Mouse (Mus musculus) heart, postnatal 10 days (tissue): Measurements from ENCODE around the gene Fbxo21. TPM values are rescaled to one million over a fixed set of nuclear protein-coding genes. Genes with fewer than 3 reads are reported as not detected.

Experiments used
- DNase-seq, 2 experiments: peaks; one replicate each; pipeline ENCODE4 v3.0.0; 2021
- intact Hi-C: fragments of 180-260 bp; cut with DNase I; formaldehyde crosslinking; loops from one replicate; pipeline ENCODE4 v1.15.1; 2025
- total RNA-seq, 2 experiments: library from RNA; stranded (reverse); gene quantifications; 2 replicates each; pipeline ENCODE4 v1.2.3; 2021

The Fbxo21 gene
- total RNA-seq, 2 experiments from 2014 or later, result 47.4 to 55.5 TPM

- intact Hi-C loops, result no loop called here
- DNase-seq, result no peak
Observed at GRCm38 (mm10) chr5:117978159-117978697, 1.7 kb downstream of the Fbxo21 start.

DNA sequence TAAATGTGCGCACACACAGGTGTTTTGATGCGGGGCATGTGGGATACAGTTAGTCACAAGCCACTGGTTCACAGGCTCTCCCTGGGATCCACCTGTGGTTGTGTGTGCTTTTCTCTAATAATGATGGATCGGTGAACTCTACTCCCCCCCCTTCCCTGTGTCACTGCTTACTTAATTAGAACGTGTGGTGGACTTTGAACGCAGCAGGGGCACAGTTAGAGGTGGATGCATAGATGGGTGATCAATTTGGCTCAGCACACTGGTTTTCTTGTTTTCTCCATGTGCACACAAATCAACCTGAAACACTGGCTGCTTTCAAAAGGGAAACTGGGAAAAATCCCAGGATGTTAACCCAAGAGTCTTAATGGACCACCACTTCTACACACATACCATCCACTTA is 2.6 kb downstream of the Fbxo21 start:
- no peak for DNase-seq
- intact Hi-C loops, result no loop called here

DNA sequence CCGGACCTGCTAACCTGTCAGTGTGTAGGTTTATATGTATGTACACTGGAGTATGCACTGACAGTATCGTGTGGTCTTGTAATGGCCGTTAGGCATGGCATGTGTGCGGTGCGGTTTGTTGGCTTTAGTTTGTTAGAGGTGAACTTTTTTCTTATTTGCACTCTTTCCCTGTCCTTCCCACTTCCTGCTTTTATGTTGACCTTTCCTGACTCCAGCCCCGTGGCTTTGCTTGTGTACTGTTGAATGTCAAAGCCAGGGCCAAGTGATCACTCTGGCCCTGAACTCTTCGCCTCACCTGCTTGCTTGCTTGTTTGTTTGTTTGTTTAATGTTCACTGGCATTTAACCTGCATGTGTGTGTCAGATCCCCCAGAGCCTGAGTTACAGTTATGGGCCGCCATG is 4.4 kb downstream of the Fbxo21 start:
- intact Hi-C loops, result no loop called here
- no peak for DNase-seq

GRCm38 (mm10) chr5:117981943-117982342 is 5.4 kb downstream of the Fbxo21 start:
- no peak for DNase-seq
- intact Hi-C loops, result no loop called here

GRCm38 (mm10) chr5:117986327-117986726 is 9.8 kb downstream of the Fbxo21 start:
- intact Hi-C loops, result no loop called here
- DNase-seq, result no peak

DNA sequence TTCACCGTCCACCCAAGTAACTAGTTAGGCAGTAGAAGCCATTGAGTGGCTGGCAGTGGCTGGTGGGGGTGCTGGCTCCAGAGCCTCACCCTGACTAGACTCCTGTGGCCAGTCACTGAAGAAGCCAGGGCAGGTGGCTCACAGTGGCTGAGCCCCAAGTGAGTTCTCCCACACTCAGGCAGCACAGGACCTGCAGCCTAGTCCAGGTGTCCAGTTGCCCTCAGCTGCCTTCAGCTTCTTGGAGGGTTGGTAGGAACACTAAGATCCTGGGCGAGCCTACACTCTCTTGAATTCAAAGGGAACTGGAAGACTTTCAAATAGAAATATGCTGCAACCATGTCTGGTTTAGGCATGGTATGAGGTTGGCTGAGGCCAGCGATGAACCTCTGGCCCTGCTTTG is 11.4 kb downstream of the Fbxo21 start:
- no peak for DNase-seq
- intact Hi-C loops, result no loop called here

GRCm38 (mm10) chr5:117988367-117988766 is 11.8 kb downstream of the Fbxo21 start:
- DNase-seq, result no peak
- intact Hi-C loops, result no loop called here

- intact Hi-C loops, result no loop called here
- DNase-seq, result peak; percentile 76
Observed at GRCm38 (mm10) chr5:117989773-117990172, 13.2 kb downstream of the Fbxo21 start.

DNA sequence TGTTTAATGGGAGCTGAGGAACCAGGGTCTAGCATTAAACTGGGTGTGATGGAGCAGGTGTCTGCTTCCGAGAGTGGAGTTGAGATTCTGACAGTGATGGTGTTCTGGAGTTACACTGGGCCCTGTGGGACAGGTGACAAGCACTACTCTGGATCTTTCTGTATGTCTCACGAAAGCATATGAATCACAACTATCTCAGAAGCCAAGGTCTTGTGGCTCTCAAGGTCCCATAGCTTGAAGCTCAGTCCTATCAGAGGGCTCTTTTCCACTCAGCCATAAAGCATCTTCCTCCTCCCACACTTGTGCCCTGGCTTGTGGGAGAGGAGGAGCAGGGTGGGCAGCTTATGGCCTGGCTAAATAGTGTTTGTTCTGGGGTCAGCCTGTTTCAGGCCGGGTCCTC is 14.4 kb downstream of the Fbxo21 start:
- intact Hi-C loops, result no loop called here
- DNase-seq, result no peak

GRCm38 (mm10) chr5:117993550-117993949 is 17.0 kb downstream of the Fbxo21 start:
- no peak for DNase-seq
- intact Hi-C loops, result no loop called here

- DNase-seq, result no peak
- intact Hi-C loops, result no loop called here
Observed at GRCm38 (mm10) chr5:117995372-117995901, 18.9 kb downstream of the Fbxo21 start.

DNA sequence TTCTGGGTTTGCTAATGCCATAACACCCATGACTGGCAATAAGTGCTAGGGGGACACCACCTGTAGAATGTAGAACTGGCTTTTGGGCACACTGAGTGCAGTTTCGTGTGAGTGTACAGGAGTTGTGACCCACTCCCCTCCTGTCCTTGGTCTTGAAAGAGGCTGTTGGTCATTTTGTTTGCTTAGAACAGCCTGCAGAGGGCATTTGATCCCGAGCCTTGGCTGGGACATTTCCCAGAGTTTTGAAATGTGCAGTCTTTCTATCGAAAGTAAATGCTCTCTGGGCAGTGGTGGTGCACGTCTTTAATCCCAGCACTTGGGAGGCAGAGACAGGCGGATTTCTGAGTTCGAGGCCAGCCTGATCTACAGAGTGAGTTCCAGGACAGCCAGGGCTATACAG is 19.4 kb downstream of the Fbxo21 start:
- intact Hi-C loops, result no loop called here
- DNase-seq, result no peak

DNA sequence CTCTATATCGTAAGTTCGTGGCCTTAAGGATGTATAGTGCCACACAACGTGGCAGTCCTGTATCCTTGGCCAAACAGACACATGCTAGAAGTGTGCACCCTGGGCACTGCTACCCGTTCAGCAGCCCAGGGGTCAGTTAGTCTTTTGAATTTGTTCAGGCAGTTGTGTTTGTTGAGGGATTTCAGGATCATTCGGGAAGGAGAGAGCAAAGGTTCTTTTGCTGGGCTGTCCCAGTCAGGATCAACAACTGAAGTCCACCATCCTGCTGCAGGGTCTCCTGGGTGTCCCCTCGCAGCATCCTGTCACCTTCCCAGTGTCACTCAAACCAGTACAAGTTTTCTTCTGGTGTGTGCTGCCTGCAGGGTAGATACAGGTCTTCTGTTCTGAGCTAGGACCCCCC is 20.1 kb downstream of the Fbxo21 start:
- intact Hi-C loops, result no loop called here
- DNase-seq, result no peak

GRCm38 (mm10) chr5:117997434-117997970 is 21.0 kb downstream of the Fbxo21 start:
- DNase-seq, result peak in 1 of 2 experiments; percentile 51
- intact Hi-C loops, result no loop called here

DNA sequence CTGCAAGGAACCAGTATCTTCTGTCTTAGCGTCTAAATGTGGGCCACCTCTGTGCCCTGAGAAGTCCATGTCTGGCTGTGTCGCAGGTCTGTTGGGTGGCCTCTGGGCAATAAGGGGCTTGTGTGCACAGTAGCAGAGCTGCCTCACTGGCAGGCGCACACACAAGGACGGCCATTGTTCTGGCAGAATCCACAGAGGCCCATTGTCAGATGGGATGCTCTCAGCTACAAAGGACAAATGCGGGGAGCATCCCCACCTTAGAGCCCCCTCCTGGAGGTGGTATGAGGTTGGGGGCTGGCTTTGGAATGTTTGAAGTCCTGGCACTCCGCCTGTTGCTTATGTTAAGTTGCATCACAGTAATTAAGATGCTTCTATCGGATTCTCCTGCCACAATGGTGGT is 22.5 kb downstream of the Fbxo21 start:
- DNase-seq, result no peak
- intact Hi-C loops, result no loop called here

DNA sequence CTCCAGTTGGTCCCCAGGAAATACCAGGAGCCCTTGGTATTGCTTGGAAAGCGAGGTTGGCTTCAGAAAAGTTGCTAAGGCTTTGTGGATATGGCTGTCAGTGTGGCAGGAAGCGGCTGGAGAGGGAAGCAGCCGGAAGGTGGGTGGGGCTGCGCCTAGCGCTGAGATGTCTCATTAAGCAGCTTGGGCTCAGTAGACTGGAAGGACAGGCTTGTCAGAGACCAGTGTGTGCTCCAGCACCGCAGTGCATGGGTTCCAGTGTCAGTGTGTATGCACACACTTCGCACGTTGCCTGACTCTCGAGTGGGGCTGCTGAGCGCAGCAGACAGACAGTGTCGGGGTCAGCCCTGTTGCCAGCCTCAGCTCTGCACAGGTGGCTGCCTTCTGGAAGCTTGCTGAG is 23.1 kb downstream of the Fbxo21 start:
- intact Hi-C loops, result no loop called here
- no peak for DNase-seq

DNA sequence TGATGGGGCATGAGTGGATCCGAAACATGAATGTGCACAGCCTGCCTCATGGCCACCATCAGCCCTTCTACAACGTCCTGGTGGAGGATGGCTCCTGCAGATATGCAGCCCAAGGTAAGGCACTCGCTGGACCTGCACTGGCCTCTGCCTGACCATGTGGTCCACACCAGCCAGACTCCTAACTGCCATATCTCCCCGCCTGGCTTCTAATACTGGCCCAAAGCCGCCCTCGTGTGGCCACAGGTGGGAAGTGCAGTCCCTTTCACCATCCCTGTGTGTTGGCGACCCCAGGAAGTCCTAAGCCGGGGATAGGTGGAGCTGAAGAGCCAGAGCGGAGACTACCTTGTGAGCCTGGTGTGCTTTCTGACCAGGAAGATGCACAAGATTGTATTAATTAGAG is 25.5 kb downstream of the Fbxo21 start:
- peak; percentile 76 to 86 for DNase-seq
- intact Hi-C loops, result loop anchor here (2.0 to 5.0 kb wide), 3 partner anchors 45 to 485 kb away; no protein-coding TSS in a partner anchor

- intact Hi-C loops, result loop anchor here (1.0 to 5.0 kb wide), 3 partner anchors 47 to 487 kb away; no protein-coding TSS in a partner anchor
- DNase-seq, result peak; percentile 60 to 78
Observed at GRCm38 (mm10) chr5:118004619-118005018, 28.1 kb downstream of the Fbxo21 start.

DNA sequence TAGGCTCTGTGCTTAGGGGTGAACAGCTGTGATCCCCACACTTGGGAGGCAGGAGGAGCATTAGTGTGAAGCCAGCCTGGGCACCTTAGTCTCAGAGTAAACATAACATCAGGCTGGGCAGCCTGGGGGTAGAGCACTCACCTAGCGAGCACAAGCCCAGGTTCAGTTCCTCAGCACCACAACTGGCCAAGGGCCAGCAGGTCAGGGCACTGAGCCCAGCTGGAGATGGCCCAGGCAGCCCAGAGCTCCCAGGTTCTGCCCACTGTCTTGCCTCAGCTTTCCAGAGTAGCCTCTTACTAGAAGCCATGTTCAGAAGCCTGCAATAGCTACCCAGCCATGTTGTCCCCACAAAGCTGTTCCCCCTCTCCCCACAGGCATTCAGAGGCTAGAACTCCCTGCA is 29.2 kb downstream of the Fbxo21 start:
- no peak for DNase-seq
- intact Hi-C loops, result no loop called here

GRCm38 (mm10) chr5:118008344-118008743 is 31.8 kb downstream of the Fbxo21 start:
- intact Hi-C loops, result no loop called here
- no peak for DNase-seq

DNA sequence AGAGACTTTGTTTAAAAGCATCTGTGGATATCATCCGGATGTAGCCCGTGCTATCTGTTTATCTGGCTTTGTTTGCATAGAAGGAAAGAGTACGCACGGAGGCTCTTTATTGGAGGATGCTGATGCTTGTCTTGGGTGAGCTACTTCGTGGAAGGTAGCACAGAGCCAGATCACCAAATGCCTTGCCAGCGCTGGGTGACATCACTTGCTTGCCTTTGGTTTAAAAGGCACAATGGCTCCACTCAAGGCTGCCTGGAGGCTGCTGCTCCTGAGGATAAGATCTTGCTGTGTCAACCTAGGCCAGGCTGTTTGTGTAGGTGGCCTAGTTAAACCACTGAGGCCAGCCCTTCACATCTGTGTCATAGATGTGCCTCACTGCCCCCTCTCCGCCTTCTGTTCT is 34.3 kb downstream of the Fbxo21 start:
- no peak for DNase-seq
- intact Hi-C loops, result no loop called here

DNA sequence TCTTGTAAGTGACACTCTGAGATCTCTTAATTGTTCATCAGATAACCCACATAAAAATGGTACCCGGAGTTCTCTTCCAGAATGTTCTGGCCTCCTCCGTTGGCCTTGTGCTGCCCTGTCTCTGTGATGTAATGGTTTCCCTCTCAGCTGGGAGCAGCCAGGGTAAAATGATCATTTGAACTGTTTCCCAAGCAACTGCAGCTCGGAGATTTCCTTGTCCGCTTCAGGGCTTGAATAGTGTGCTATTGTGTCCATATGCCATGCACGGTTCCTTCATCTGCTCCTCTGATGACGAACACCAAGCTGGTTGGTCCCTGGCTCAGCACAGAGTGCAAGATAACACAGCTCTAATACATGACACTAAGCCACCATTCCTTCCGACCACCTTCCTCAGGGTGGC is 35.3 kb downstream of the Fbxo21 start:
- DNase-seq, result no peak
- intact Hi-C loops, result no loop called here

GRCm38 (mm10) chr5:118015028-118015427 is 38.5 kb downstream of the Fbxo21 start:
- intact Hi-C loops, result no loop called here
- peak; percentile 55 to 72 for DNase-seq
